Mouse (Mus musculus) forebrain, embryonic 14.5 days (tissue): ENCODE measurements around the gene Cs. TPM values are rescaled to one million over a fixed set of nuclear protein-coding genes. Genes with fewer than 3 reads are reported as not detected.

Source experiments
- ATAC-seq: fragments of 200-750 bp; cut with Nextera tagmentation; 2 replicates; pipeline ENCODE4 v1.8.0; 2017; ENCODE audit warnings: mild to moderate bottlenecking, moderate library complexity
- DNase-seq: peaks from one replicate; pipeline ENCODE4 v3.0.0-alpha.2; 2015; ENCODE audit warnings: low spot score
- H3K27ac ChIP-seq: fragments of 300-500 bp; sonication (generic); 2 replicates; pipeline ENCODE4 v1.5.1; 2014; ENCODE audit warnings: low read depth, mild to moderate bottlenecking, control low read depth, low read length, moderate library complexity
- H3K27me3 ChIP-seq: fragments of 300-500 bp; sonication (generic); replicated peaks from 2 replicates; pipeline ENCODE4 v1.6.1; 2014; ENCODE audit warnings: low read length, control low read depth, mixed read lengths; ENCODE audit not compliant: control insufficient read depth, insufficient read depth
- H3K36me3 ChIP-seq: fragments of 300-500 bp; sonication (generic); 2 replicates; pipeline ENCODE4 v1.6.1; 2014; ENCODE audit warnings: low read length, control low read depth; ENCODE audit not compliant: control insufficient read depth, insufficient read depth
- H3K4me1 ChIP-seq: fragments of 300-500 bp; sonication (generic); 2 replicates; pipeline ENCODE4 v1.6.1; 2014; ENCODE audit warnings: antibody characterized with exemption, low read length, control low read depth; ENCODE audit not compliant: control insufficient read depth, insufficient read depth
- H3K4me2 ChIP-seq: fragments of 300-500 bp; sonication (generic); 2 replicates; pipeline ENCODE4 v1.6.1; 2014; ENCODE audit warnings: mild to moderate bottlenecking, control low read depth, low read length
- H3K4me3 ChIP-seq: fragments of 300-500 bp; sonication (generic); 2 replicates; pipeline ENCODE4 v1.5.1; 2014; ENCODE audit warnings: low read depth, low read length, control low read depth
- H3K9ac ChIP-seq: fragments of 300-500 bp; sonication (generic); 2 replicates; pipeline ENCODE4 v1.6.1; 2014; ENCODE audit warnings: mild to moderate bottlenecking, low read length, control low read depth, moderate library complexity
- H3K9me3 ChIP-seq: fragments of 300-500 bp; sonication (generic); replicated peaks from 2 replicates; pipeline ENCODE4 v1.6.1; 2016; ENCODE audit warnings: low read length, control low read depth, mixed read lengths; ENCODE audit not compliant: control insufficient read depth
- WGBS: fragments of 180-500 bp; shearing (Covaris S2); extraction: QIAGEN DNeasy Blood & Tissue Kit; methylation state at CpG from one replicate; pipeline ENCODE4 v1.1.7; 2014; 5-methylcytosine and 5-hydroxymethylcytosine counted together
- polyA plus RNA-seq: library from polyadenylated mRNA; unstranded; fragments of >200 nt; fragmentation: Nextera tagmentation; extraction: Ambion mirVana; gene quantifications from 2 replicates; pipeline ENCODE4 v1.2.1, GENCODE M21; 2014

Cs gene
- polyA plus RNA-seq, 1 experiment from 2014 or later: 234 TPM

- Histone ChIP-seq H3K9ac (no peak overlapping the region), H3K27ac (no peak overlapping the region), H3K4me2 (no peak overlapping the region), H3K27me3 (no peaks in the 10 kb centered on the region), H3K4me1 (peaks cover 13% of the 10 kb centered on the region), H3K9me3 (no peaks in the 10 kb centered on the region), H3K4me3 (no peak overlapping the region), H3K36me3 (peaks cover 5% of the 10 kb centered on the region)
- WGBS: 81% methylated on average over 2 of the region's 2 CpGs
- ATAC-seq: no peak
- no peak for DNase-seq
Observed at GRCm38 (mm10) chr10:128340257-128340656, 2.7 kb downstream of the Cs start.

DNA sequence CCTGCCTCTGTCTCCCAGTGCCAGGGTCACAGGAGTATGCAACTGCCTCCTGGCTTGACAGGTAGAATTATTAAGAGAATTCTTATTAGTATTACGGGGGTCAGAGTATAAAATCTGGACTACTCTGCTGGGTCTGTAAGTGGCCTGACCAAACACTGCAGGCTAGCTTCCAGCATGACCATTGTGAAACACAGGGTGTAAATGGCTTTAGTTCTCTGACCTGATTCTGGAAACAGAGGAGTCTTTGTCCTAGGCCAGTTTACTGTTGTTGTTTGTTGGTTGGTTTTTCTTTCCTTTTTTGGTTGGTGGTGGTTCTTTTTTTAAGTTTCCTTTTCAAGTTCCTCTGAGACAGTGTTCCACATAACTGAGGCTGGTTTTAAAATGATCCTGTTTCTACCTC, 5.9 kb downstream of the Cs start:
- 90% methylated on average over 1 of the region's 1 CpGs for WGBS
- H3K4me1 ChIP-seq: peaks cover 7% of the 10 kb centered on the region
- no peak overlapping the region for H3K9ac ChIP-seq
- DNase-seq (no peak), ATAC-seq (no peak)
- H3K9me3 ChIP-seq: no peaks in the 10 kb centered on the region
- H3K4me2 ChIP-seq: no peak overlapping the region
- peaks cover 5% of the 10 kb centered on the region for H3K36me3 ChIP-seq
- no peak overlapping the region for H3K27ac ChIP-seq
- no peaks in the 10 kb centered on the region for H3K27me3 ChIP-seq
- H3K4me3 ChIP-seq: no peak overlapping the region

DNA sequence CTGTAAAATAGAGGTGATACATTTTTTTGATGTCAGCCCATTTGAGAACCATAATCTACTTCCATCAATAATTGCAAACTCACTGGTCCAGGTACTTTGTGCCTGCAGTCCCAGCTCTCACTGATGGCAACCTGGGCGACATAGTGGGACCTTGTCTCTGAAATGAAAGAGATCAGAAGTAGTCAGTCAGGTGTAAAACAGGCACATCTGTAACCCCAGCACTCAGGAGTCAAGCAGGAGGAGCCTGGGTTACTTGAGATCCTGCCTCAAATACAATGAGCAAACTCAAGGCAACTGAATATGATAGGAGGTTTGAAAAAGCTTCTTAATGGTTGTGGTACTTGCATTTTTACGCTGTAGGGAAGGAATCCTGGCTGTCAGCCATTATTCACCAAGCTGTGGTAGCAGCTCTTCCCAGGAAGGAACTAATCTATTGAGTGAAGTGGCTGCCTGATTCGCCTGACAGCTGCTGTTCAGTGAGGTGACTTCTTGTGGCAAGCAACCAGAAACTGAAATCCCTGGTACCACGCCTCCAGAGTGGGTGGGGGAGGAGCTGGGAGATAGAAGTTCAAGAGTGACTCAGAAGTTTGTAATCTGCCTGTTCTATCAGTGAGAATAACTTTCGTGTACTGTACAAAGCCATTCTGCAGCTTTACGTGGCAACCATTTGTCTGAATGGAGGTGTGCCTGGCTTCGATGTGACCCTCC, 7.2 kb downstream of the Cs start:
- 48% methylated on average over 7 of the region's 7 CpGs for WGBS
- H3K4me2 ChIP-seq: no peak overlapping the region
- DNase-seq (peak; percentile 78), ATAC-seq (peak; percentile 54)
- H3K27me3 ChIP-seq: no peaks in the 10 kb centered on the region
- H3K27ac ChIP-seq: peak overlapping the region; percentile 48; the same call in 1 of the 2 replicates
- H3K36me3 ChIP-seq: peaks cover 9% of the 10 kb centered on the region
- H3K9ac ChIP-seq: no peak overlapping the region
- H3K4me1 ChIP-seq: peaks cover 3% of the 10 kb centered on the region; the same call in 1 of the 2 replicates
- no peak overlapping the region for H3K4me3 ChIP-seq
- no peaks in the 10 kb centered on the region for H3K9me3 ChIP-seq

DNA sequence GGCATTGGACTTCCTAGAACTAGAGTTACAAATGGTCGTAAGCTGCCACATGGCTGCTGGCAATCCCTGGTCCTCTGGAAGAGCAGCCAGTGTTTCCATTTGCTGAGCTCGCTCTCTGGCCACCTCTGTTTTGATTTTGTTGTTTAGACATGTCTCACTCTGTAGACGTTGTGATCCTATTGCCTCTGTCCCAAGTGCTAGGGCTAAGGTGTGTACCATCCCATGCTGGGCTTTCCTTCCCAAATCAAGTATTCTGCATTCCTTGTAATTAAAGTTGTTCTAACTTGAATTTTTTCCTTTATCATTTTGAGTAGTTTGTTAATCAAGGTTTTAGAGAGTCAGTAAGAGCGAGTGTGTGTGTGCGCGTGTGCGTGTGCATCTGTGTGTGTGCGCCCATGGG, 10.0 kb downstream of the Cs start:
- no peaks in the 10 kb centered on the region for H3K27me3 ChIP-seq

GRCm38 (mm10) chr10:128358796-128359195, 21.3 kb downstream of the Cs start:
- Histone ChIP-seq H3K27me3 (no peaks in the 10 kb centered on the region), H3K9me3 (no peaks in the 10 kb centered on the region), H3K4me2 (no peak overlapping the region), H3K4me1 (no peaks in the 10 kb centered on the region), H3K36me3 (peaks cover 86% of the 10 kb centered on the region), H3K9ac (no peak overlapping the region), H3K27ac (no peak overlapping the region), H3K4me3 (no peak overlapping the region)
- ATAC-seq (no peak), DNase-seq (peak; percentile 69)
- 58% methylated on average over 2 of the region's 2 CpGs for WGBS

More for the DNA sequence above, 10.0 kb downstream of the Cs start:
- DNase-seq: no peak
- Histone ChIP-seq H3K36me3 (peaks cover 34% of the 10 kb centered on the region), H3K27ac (no peak overlapping the region), H3K4me2 (no peak overlapping the region), H3K4me3 (no peak overlapping the region), H3K4me1 (peaks cover 3% of the 10 kb centered on the region; the same call in 1 of the 2 replicates), H3K9ac (no peak overlapping the region), H3K9me3 (no peaks in the 10 kb centered on the region)
- ATAC-seq: no peak
- 93% methylated on average over 8 of the region's 8 CpGs for WGBS

DNA sequence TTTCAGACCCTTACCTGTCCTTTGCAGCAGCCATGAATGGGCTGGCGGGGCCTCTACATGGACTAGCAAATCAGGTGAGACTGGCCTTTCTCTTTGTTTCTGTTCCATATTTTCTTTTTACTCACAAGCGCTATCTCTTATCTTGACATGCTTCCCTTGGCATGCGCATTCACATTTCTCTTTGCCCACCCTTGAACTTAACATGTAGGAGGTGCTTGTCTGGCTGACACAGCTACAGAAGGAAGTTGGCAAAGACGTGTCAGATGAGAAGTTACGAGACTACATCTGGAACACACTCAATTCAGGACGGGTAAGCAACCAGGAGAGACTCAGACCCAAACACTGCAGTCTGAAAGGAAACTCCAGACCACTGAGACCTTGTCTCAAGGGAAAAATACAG, 21.7 kb downstream of the Cs start:
- no peak overlapping the region for H3K4me2 ChIP-seq
- no peak overlapping the region for H3K9ac ChIP-seq
- ATAC-seq (no peak), DNase-seq (no peak)
- H3K4me1 ChIP-seq: no peaks in the 10 kb centered on the region
- H3K36me3 ChIP-seq: peaks cover 84% of the 10 kb centered on the region
- 94% methylated on average over 6 of the region's 6 CpGs for WGBS
- H3K4me3 ChIP-seq: no peak overlapping the region
- H3K27me3 ChIP-seq: no peaks in the 10 kb centered on the region
- H3K27ac ChIP-seq: no peak overlapping the region
- H3K9me3 ChIP-seq: no peaks in the 10 kb centered on the region

GRCm38 (mm10) chr10:128361836-128362235, 24.3 kb downstream of the Cs start:
- Histone ChIP-seq H3K27me3 (no peaks in the 10 kb centered on the region), H3K4me1 (no peaks in the 10 kb centered on the region), H3K9ac (no peak overlapping the region), H3K4me3 (no peak overlapping the region), H3K9me3 (no peaks in the 10 kb centered on the region), H3K27ac (no peak overlapping the region), H3K36me3 (peaks cover 80% of the 10 kb centered on the region), H3K4me2 (no peak overlapping the region)
- ATAC-seq: no peak
- no peak for DNase-seq
- 94% methylated on average over 6 of the region's 6 CpGs for WGBS

DNA sequence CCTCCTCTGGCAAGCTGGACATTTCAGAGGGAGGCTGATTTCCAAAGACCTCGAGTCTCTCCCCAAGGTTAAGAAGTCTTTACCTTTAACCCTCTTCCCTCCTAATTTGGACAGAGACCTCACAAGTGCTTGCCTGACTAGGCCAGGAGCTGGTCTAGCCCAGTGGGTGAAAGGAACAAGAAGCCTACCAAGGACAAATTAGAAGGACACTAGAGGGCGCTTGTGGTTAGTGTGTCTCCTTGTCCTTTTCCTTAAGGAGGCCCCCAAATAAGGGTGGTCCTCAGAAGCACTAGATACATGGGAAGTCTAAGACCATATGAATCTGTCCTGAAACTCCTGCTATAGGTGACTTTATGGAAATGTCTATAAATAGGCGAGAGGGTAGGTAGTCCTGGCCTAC, 25.0 kb downstream of the Cs start:
- Histone ChIP-seq H3K9ac (no peak overlapping the region), H3K36me3 (peaks cover 73% of the 10 kb centered on the region), H3K4me3 (no peak overlapping the region), H3K27me3 (no peaks in the 10 kb centered on the region), H3K4me1 (peaks cover 2% of the 10 kb centered on the region; the same call in 1 of the 2 replicates), H3K27ac (no peak overlapping the region), H3K9me3 (no peaks in the 10 kb centered on the region), H3K4me2 (no peak overlapping the region)
- peak; percentile 80 for DNase-seq
- 48% methylated on average over 3 of the region's 3 CpGs for WGBS
- peak; percentile 61 for ATAC-seq

- H3K4me3 ChIP-seq: peak overlapping the region; percentile 64
- H3K27me3 ChIP-seq: no peaks in the 10 kb centered on the region
- DNase-seq: no peak
- ATAC-seq: no peak
- peak overlapping the region; percentile 94 for H3K4me2 ChIP-seq
- peak overlapping the region; percentile 73 for H3K9ac ChIP-seq
- H3K4me1 ChIP-seq: peaks cover 8% of the 10 kb centered on the region; the same call in 1 of the 2 replicates
- WGBS: 13% methylated on average over 19 of the region's 19 CpGs
- H3K36me3 ChIP-seq: peaks cover 23% of the 10 kb centered on the region
- no peaks in the 10 kb centered on the region for H3K9me3 ChIP-seq
- H3K27ac ChIP-seq: peak overlapping the region; percentile 95
Observed at GRCm38 (mm10) chr10:128367899-128368401, 30.4 kb downstream of the Cs start.
